Mouse (Mus musculus) brain, embryonic 14.5 days (tissue): Measurements from ENCODE around the gene Polr2h.

ENCODE experiments used
- CTCF ChIP-seq: fragments of 200-500 bp; IDR thresholded peaks from 2 replicates; pipeline ENCODE4 v1.5.1; 2012; ENCODE audit warnings: inconsistent platforms, mild to moderate bottlenecking, moderate library complexity, borderline replicate concordance; ENCODE audit not compliant: insufficient read depth, insufficient read length; ENCODE audit errors: extremely low read depth
- POLR2A ChIP-seq: fragments of 200-500 bp; IDR thresholded peaks from 2 replicates; pipeline ENCODE4 v1.6.1; 2012; ENCODE audit warnings: mild to moderate bottlenecking, inconsistent platforms, borderline replicate concordance; ENCODE audit not compliant: poor library complexity, insufficient read depth, insufficient read length, severe bottlenecking; ENCODE audit errors: extremely low read depth

DNA sequence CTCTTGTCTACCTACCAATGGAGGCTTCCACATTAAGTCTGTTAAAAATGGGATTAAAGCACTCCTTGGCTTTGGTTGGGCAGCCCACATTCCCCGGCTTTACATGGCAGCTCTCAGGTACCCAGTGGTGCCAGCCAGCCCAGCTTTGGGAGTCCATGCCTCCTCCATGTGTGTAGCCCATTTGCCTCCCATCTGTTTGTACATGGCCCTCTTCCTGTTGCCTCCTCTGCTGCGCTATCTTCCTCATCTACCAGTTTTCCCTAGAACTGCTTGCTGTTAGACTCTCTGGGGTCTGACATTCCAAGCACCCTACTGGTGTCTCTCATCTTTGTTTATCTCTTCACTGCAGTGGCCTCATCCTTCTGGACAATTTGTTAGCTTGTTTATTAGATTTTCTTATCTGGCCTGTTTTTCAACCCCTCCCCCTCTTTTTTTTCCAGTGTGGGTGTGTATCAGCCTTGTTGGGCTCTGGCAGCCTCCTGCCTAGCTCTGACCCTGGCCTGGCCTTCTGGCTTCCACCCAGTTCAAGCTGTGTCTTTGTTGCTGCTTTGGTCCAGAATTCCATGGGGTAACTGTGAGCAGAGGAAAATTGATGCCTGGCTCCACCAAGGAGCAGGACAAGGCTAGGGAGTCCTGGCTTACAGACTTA is 10.9 kb upstream of the Polr2h start:
- TF ChIP-seq CTCF (no peak), POLR2A (no peak)
